Mouse (Mus musculus): Measurements from ENCODE around the gene Glmn. TPM values are rescaled to one million over a fixed set of nuclear protein-coding genes. Genes with fewer than 3 reads are reported as not detected.

Glmn gene
- polyA plus RNA-seq, 1 experiment = 0.73 TPM

DNA sequence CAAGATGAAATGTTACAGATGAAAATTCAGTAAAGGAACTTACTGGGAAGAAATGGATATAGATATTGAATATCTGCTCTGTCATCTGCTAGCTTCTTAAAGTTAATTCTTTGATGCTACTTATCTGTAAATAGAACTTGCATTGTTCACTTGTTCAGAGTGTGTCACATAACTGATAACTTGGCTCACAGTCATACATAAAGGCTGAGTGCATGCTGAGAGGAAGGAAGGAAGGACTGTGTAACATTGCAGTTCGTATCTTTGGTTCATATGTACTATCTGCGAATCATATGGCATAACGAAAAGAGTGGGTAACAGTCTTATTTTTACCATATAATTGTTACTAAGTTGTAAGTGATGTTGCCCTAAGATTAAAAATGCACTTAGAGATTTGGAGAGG, 23.6 kb upstream of the Glmn start:
- 94% methylated on average over 3 of the region's 3 CpGs for WGBS
- H3K36me3 ChIP-seq (ENCODE audit: control insufficient read depth, insufficient read depth, low read length) = peaks cover 10% of the 10 kb centered on the region; the same call in 1 of the 2 replicates
- no peak overlapping the region for H3K27ac ChIP-seq (ENCODE audit: control insufficient read depth, insufficient read depth, low read length)
- TF ChIP-seq POLR2A (IDR thresholded peaks at IDR 0.05; ENCODE audit: control insufficient read depth, extremely low read depth, insufficient read depth, low read length, poor library complexity) (no peak), CTCF (IDR thresholded peaks at IDR 0.05; ENCODE audit: borderline replicate concordance, control insufficient read depth, extremely low read depth, insufficient read depth, low read length, poor library complexity) (no peak)
- DNase-seq = no peak
- peaks cover 6% of the 10 kb centered on the region for H3K4me1 ChIP-seq (replicated peaks; ENCODE audit: control insufficient read depth, insufficient read depth, low read length)
- no peak overlapping the region for H3K4me3 ChIP-seq (ENCODE audit: control insufficient read depth, insufficient read depth, low read length)
- no peaks in the 10 kb centered on the region for H3K27me3 ChIP-seq (ENCODE audit: control insufficient read depth, insufficient read depth, low read length)

DNA sequence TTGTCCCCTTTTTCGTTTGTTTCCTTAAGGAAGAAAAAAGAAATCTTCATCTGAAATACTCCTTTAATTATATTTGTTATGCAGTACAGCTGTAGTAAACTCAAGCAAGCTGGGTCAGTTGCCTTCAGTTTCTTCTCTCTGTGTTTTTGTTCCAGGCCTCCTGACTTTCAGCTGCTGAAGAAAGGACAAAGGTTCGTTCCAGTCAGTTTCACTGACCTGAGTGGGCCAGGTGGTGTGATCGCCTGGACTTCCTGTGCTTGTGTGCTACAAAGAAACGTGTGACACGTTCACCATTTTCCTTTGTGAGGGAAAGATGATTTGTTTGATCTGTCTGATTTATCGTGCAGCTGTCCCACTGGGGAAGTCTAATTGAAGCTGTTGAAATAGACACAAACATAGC, 20.3 kb upstream of the Glmn start:
- Histone ChIP-seq H3K4me1 (replicated peaks; ENCODE audit: control insufficient read depth, insufficient read depth, low read length) (peaks cover 6% of the 10 kb centered on the region), H3K4me3 (ENCODE audit: control insufficient read depth, insufficient read depth, low read length) (no peak overlapping the region), H3K27me3 (ENCODE audit: control insufficient read depth, insufficient read depth, low read length) (no peaks in the 10 kb centered on the region), H3K27ac (ENCODE audit: control insufficient read depth, insufficient read depth, low read length) (no peak overlapping the region), H3K36me3 (ENCODE audit: control insufficient read depth, insufficient read depth, low read length) (peaks cover 15% of the 10 kb centered on the region; the same call in 1 of the 2 replicates)
- 36% methylated on average over 6 of the region's 6 CpGs for WGBS
- no peak for DNase-seq
- TF ChIP-seq POLR2A (IDR thresholded peaks at IDR 0.05; ENCODE audit: control insufficient read depth, extremely low read depth, insufficient read depth, low read length, poor library complexity) = no peak
- no peak for TF ChIP-seq CTCF (IDR thresholded peaks at IDR 0.05; ENCODE audit: borderline replicate concordance, control insufficient read depth, extremely low read depth, insufficient read depth, low read length, poor library complexity)

DNA sequence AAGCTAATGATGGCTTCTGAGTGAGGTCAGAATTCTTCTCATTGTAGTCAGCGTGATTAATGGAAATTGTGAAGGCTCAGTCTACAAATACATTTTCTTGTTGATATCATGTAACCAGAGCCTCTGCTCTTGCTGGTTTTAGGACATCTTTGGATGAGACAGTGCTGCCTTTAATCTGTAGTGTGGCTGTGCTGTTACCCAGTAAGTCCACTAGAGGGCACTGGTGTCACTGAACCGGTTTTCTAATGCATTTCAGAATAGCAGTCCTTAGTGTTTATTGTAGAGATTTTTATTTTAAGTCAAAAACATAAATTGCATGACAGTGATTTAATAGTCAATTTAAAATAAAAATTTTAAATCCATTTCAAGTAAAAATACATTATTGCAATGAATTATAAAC, 13.5 kb upstream of the Glmn start:
- WGBS = 15% methylated on average over 2 of the region's 2 CpGs
- H3K4me1 ChIP-seq (replicated peaks; ENCODE audit: control insufficient read depth, insufficient read depth, low read length) = no peaks in the 10 kb centered on the region
- no peak overlapping the region for H3K4me3 ChIP-seq (ENCODE audit: control insufficient read depth, insufficient read depth, low read length)
- TF ChIP-seq POLR2A (IDR thresholded peaks at IDR 0.05; ENCODE audit: control insufficient read depth, extremely low read depth, insufficient read depth, low read length, poor library complexity) = no peak
- TF ChIP-seq CTCF (IDR thresholded peaks at IDR 0.05; ENCODE audit: borderline replicate concordance, control insufficient read depth, extremely low read depth, insufficient read depth, low read length, poor library complexity) = no peak
- H3K36me3 ChIP-seq (ENCODE audit: control insufficient read depth, insufficient read depth, low read length) = peaks cover 15% of the 10 kb centered on the region; the same call in 1 of the 2 replicates
- peak; percentile 76 for DNase-seq
- no peak overlapping the region for H3K27ac ChIP-seq (ENCODE audit: control insufficient read depth, insufficient read depth, low read length)
- H3K27me3 ChIP-seq (ENCODE audit: control insufficient read depth, insufficient read depth, low read length) = no peaks in the 10 kb centered on the region

DNA sequence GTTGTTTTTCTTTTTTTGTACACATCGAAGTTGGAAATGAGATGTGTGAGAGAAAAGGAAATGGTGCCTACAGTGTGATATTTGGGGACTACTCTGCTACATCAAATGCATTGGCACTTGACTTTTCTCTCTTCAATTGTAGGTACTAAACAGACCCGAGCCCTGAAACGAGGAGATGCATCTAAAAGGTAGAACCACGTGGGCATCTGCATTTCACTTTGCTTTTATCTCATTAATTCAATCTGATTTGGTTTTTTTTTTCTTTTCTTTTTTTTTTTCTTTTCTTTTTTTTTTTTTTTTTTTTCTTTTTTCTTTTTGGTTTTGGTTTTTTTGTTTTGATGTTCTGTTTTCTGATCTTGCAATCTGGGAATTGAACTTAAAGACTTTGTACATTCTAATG, 692 bp upstream of the Glmn start:
- TF ChIP-seq POLR2A (IDR thresholded peaks at IDR 0.05; ENCODE audit: control insufficient read depth, extremely low read depth, insufficient read depth, low read length, poor library complexity) = no peak
- no peak for TF ChIP-seq CTCF (IDR thresholded peaks at IDR 0.05; ENCODE audit: borderline replicate concordance, control insufficient read depth, extremely low read depth, insufficient read depth, low read length, poor library complexity)
- WGBS = 2% methylated on average over 4 of the region's 4 CpGs
- Histone ChIP-seq H3K4me3 (ENCODE audit: control insufficient read depth, insufficient read depth, low read length) (no peak overlapping the region), H3K27ac (ENCODE audit: control insufficient read depth, insufficient read depth, low read length) (no peak overlapping the region), H3K36me3 (ENCODE audit: control insufficient read depth, insufficient read depth, low read length) (peaks cover 11% of the 10 kb centered on the region), H3K27me3 (ENCODE audit: control insufficient read depth, insufficient read depth, low read length) (no peaks in the 10 kb centered on the region), H3K4me1 (replicated peaks; ENCODE audit: control insufficient read depth, insufficient read depth, low read length) (0 out of 2 replicates have a peak, but pooled peaks cover 2% of the 10 kb centered on the region)
- no peak for DNase-seq

DNA sequence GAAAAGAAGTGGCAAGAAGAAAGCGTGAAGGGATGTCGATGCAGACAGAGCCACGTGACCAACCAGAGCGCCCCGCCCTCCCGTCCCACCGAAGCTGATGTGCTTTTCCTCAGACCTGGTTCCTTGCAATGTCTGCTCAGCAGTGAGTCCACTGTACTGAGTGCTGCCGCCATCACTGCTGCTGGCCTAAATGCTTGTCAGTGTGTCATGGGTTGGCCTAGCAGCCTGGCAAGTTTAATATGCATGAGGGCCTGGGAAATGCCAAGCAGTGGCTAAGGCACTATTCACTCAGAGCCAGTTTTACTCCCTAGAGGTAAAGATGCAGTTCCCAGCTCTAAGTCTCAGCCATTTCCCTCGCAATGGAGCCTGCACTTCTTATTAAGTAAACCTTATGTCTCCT, 28.5 kb downstream of the Glmn start:
- no peaks in the 10 kb centered on the region for H3K27me3 ChIP-seq (ENCODE audit: control insufficient read depth, insufficient read depth, low read length)
- H3K4me1 ChIP-seq (replicated peaks; ENCODE audit: control insufficient read depth, insufficient read depth, low read length) = no peaks in the 10 kb centered on the region
- 99% methylated on average over 9 of the region's 9 CpGs for WGBS
- no peak overlapping the region for H3K4me3 ChIP-seq (ENCODE audit: control insufficient read depth, insufficient read depth, low read length)
- TF ChIP-seq POLR2A (IDR thresholded peaks at IDR 0.05; ENCODE audit: control insufficient read depth, extremely low read depth, insufficient read depth, low read length, poor library complexity) = no peak
- TF ChIP-seq CTCF (IDR thresholded peaks at IDR 0.05; ENCODE audit: borderline replicate concordance, control insufficient read depth, extremely low read depth, insufficient read depth, low read length, poor library complexity) = no peak
- peaks cover 15% of the 10 kb centered on the region for H3K36me3 ChIP-seq (ENCODE audit: control insufficient read depth, insufficient read depth, low read length)
- no peak overlapping the region for H3K27ac ChIP-seq (ENCODE audit: control insufficient read depth, insufficient read depth, low read length)
- DNase-seq = no peak

DNA sequence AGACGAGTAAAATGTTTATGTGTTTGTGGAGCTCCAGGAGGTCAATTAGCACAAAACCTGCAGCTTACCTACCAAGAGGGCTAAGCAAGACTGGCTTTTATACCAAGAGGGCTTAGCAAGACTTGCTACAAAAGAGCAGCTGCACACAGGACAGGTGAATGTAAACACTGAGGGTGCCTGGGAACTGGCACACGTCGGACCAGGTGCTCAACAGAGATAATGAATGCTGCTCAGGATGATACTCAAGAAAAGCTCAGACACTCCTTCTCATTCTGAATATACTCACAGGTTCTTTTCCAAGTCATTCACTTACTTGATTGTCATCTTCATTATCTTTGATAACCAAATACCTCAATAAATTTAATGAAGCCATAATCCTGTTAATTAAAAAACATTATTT, 40.7 kb downstream of the Glmn start:
- Histone ChIP-seq H3K4me1 (replicated peaks; ENCODE audit: control insufficient read depth, insufficient read depth, low read length) (no peaks in the 10 kb centered on the region), H3K27ac (ENCODE audit: control insufficient read depth, insufficient read depth, low read length) (no peak overlapping the region), H3K4me3 (ENCODE audit: control insufficient read depth, insufficient read depth, low read length) (no peak overlapping the region), H3K36me3 (ENCODE audit: control insufficient read depth, insufficient read depth, low read length) (peaks cover 7% of the 10 kb centered on the region), H3K27me3 (ENCODE audit: control insufficient read depth, insufficient read depth, low read length) (no peaks in the 10 kb centered on the region)
- no peak for DNase-seq
- TF ChIP-seq CTCF (IDR thresholded peaks at IDR 0.05; ENCODE audit: borderline replicate concordance, control insufficient read depth, extremely low read depth, insufficient read depth, low read length, poor library complexity) = no peak
- TF ChIP-seq POLR2A (IDR thresholded peaks at IDR 0.05; ENCODE audit: control insufficient read depth, extremely low read depth, insufficient read depth, low read length, poor library complexity) = no peak
- WGBS = 97% methylated on average over 3 of the region's 3 CpGs

DNA sequence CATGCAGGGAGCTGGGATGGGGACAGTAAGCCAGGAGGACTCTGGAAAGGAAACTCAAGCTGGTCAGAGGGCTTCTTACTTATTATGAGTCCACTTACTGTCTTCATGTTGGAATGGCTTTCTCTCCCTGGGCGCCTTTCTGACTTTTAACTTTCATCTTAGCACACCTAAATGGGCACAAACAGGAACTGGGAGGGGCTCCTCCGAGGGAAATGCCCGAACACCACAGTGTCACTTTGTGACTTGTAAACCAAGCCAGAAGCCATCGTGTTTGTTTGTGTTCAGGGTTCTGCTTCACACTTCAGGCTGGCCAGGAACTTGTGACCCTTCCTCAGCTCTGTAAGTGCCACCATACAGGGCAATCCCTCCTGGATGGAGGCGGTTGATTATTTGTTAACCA, 43.4 kb downstream of the Glmn start:
- Histone ChIP-seq H3K36me3 (ENCODE audit: control insufficient read depth, insufficient read depth, low read length) (no peaks in the 10 kb centered on the region), H3K4me1 (replicated peaks; ENCODE audit: control insufficient read depth, insufficient read depth, low read length) (no peaks in the 10 kb centered on the region), H3K27me3 (ENCODE audit: control insufficient read depth, insufficient read depth, low read length) (no peaks in the 10 kb centered on the region), H3K27ac (ENCODE audit: control insufficient read depth, insufficient read depth, low read length) (no peak overlapping the region), H3K4me3 (ENCODE audit: control insufficient read depth, insufficient read depth, low read length) (no peak overlapping the region)
- WGBS = 91% methylated on average over 5 of the region's 5 CpGs
- TF ChIP-seq CTCF (IDR thresholded peaks at IDR 0.05; ENCODE audit: borderline replicate concordance, control insufficient read depth, extremely low read depth, insufficient read depth, low read length, poor library complexity) (no peak), POLR2A (IDR thresholded peaks at IDR 0.05; ENCODE audit: control insufficient read depth, extremely low read depth, insufficient read depth, low read length, poor library complexity) (no peak)
- DNase-seq = no peak
